23 mouse cellular contexts compared by ENCODE assay signal in the genomic region with DNA sequence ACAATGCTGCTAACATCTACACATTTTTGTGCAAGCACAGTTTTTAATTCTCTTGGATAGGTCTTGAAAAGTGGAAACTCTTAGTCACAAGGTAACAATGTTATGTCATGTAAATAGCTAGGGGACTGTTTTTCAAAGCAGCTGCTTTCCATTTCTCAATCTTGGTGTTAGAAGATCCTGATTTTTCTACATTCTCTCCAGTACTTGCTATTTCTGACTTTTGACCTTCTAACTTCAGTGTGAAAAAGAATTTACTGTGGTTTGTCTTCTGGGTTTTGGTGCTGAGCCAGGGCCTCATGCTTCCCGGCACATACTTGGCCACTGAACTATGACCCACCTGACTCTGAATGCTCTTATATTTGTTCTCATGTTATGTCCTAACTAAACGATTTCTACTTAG. TPM values are rescaled to one million over a fixed set of nuclear protein-coding genes. Genes with fewer than 3 reads are reported as not detected.
DNase-seq lines count a peak whose midpoint lies in the region; ATAC-seq and TF ChIP-seq lines count a peak whose summit lies in the region.
"Had no signal": no experiment of that assay in that cellular context is flagged by ENCODE, and none has a peak within 500 bp of the region (broad histone marks: within the 10 kb centered on the region; RNA-seq: fewer than 3 reads in every experiment).

No protein-coding gene starts in this region.

- H3K4me3 ChIP-seq in kidney, embryonic 14.5 days (ENCODE audit: low read length): no peak overlapping the region
- no peak overlapping the region for H3K4me3 ChIP-seq in CH12.LX (replicated peaks in 1 of 3; ENCODE audit: low read depth in 2 of 3, low read length in 2 of 3, poor library complexity in 1 of 3)
- H3K4me3 ChIP-seq in heart, embryonic 10.5 days: no peak overlapping the region
- H3K4me3 ChIP-seq: gastrocnemius, adult 2 months; heart, adult 2 months; layer of hippocampus, adult 2 months; left cerebral cortex, adult 2 months; limb, embryonic 10.5 days; liver, embryonic 12.5 days; lung, embryonic 15.5 days; megakaryocyte, embryonic 14.5 days; stomach, embryonic 15.5 days had no signal

- in situ Hi-C loops in CH12.LX (cut with MboI; ENCODE audit: low pct_ligation_motif_present, low pct_unique_long_range_greater_than_20kb, low sequenced_read_pairs): no loop called here

- DNase-seq in kidney, adult 11 months: peak; percentile 83
- no peak for DNase-seq in CH12.LX (ENCODE audit: extremely low read depth)
- peak; percentile 76 for DNase-seq in kidney, adult 18-20 months
- DNase-seq in kidney, postnatal 14 days: peak; percentile 84
- no peak for DNase-seq in right cerebral cortex, adult 18-20 months
- no peak for DNase-seq in heart, embryonic 10.5 days (ENCODE audit: low spot score)
- DNase-seq: cerebellum, adult 11-12 months; cerebellum, postnatal 36 days; gastrocnemius, adult 2 months; heart, adult 2 months; spleen, adult 18-20 months; thymus, postnatal 14 days had no signal

- TF ChIP-seq CTCF in CH12.LX (conservative IDR thresholded peaks at IDR 0.05 in 1 of 2, IDR thresholded peaks at IDR 0.05 in 1 of 2; ENCODE audit: low read depth in 2 of 2, low read length in 2 of 2): no peak

- no peak overlapping the region for H3K27ac ChIP-seq in kidney, embryonic 14.5 days (ENCODE audit: low read depth, low read length)
- H3K27ac ChIP-seq in CH12.LX (ENCODE audit: insufficient read depth, low read depth): no peak overlapping the region
- no peak overlapping the region for H3K27ac ChIP-seq in heart, embryonic 10.5 days
- H3K27ac ChIP-seq: gastrocnemius, adult 2 months; heart, adult 2 months; layer of hippocampus, adult 2 months; left cerebral cortex, adult 2 months; limb, embryonic 10.5 days; liver, embryonic 12.5 days; lung, embryonic 15.5 days; stomach, embryonic 15.5 days had no signal

- no peak for TF ChIP-seq EP300 in CH12.LX (IDR thresholded peaks at IDR 0.05; ENCODE audit: low read length)

- H3K79me2 ChIP-seq in CH12.LX (replicated peaks; ENCODE audit: control insufficient read depth, extremely low read depth, insufficient read depth, poor library complexity, severe bottlenecking): no peaks in the 10 kb centered on the region

- TF ChIP-seq RAD21 in CH12.LX (IDR thresholded peaks at IDR 0.05; ENCODE audit: low read depth, low read length): no peak

- H3K27me3 ChIP-seq in kidney, embryonic 14.5 days (ENCODE audit: control insufficient read depth, insufficient read depth, low read length): no peaks in the 10 kb centered on the region
- no peaks in the 10 kb centered on the region for H3K27me3 ChIP-seq in CH12.LX (replicated peaks)
- H3K27me3 ChIP-seq in heart, embryonic 10.5 days (ENCODE audit: insufficient read depth, poor library complexity, severe bottlenecking): no peaks in the 10 kb centered on the region
- H3K27me3 ChIP-seq: liver, embryonic 12.5 days; lung, embryonic 15.5 days; megakaryocyte, embryonic 14.5 days; stomach, embryonic 15.5 days had no signal

- H3K4me1 ChIP-seq in kidney, embryonic 14.5 days (ENCODE audit: control insufficient read depth, insufficient read depth, low read length): peaks cover 15% of the 10 kb centered on the region; the same call in 1 of the 2 replicates
- 0 out of 4 replicates have a peak, but pooled peaks cover 0 to 6% of the 10 kb centered on the region in 2 experiments for H3K4me1 ChIP-seq in CH12.LX (ENCODE audit: control insufficient read depth in 1 of 2, insufficient read depth in 2 of 2)
- peaks cover 8% of the 10 kb centered on the region for H3K4me1 ChIP-seq in heart, embryonic 10.5 days

- H3K36me3 ChIP-seq in kidney, embryonic 14.5 days (ENCODE audit: control insufficient read depth, insufficient read depth, low read length): peaks cover 4% of the 10 kb centered on the region; the same call in 1 of the 2 replicates
- H3K36me3 ChIP-seq in CH12.LX (replicated peaks in 1 of 2; ENCODE audit: control insufficient read depth in 1 of 2, insufficient read depth in 1 of 2, low read length in 1 of 2): peaks cover 4 to 6% of the 10 kb centered on the region in 2 experiments
- H3K36me3 ChIP-seq in heart, embryonic 10.5 days: peaks cover 12% of the 10 kb centered on the region; the same call in 1 of the 2 replicates
- H3K36me3 ChIP-seq: lung, embryonic 15.5 days; stomach, embryonic 15.5 days had no signal

- H3K9me3 ChIP-seq in kidney, embryonic 14.5 days (ENCODE audit: control insufficient read depth, low read length): no peaks in the 10 kb centered on the region
- H3K9me3 ChIP-seq in CH12.LX (replicated peaks; ENCODE audit: low read length): no peaks in the 10 kb centered on the region
- no peaks in the 10 kb centered on the region for H3K9me3 ChIP-seq in heart, embryonic 10.5 days
- H3K9me3 ChIP-seq: limb, embryonic 10.5 days; liver, embryonic 12.5 days; lung, embryonic 15.5 days; megakaryocyte, embryonic 14.5 days; stomach, embryonic 15.5 days had no signal

- no peak overlapping the region for H3K9ac ChIP-seq in kidney, embryonic 14.5 days (ENCODE audit: low read depth, low read length)
- no peak overlapping the region for H3K9ac ChIP-seq in CH12.LX (ENCODE audit: insufficient read depth, low read depth)
- H3K9ac ChIP-seq: liver, embryonic 12.5 days; lung, embryonic 15.5 days; stomach, embryonic 15.5 days had no signal

- dilution Hi-C loops in CH12.LX (cut with MboI; ENCODE audit: extremely low pct_ligation_motif_present, extremely low pct_unique_long_range_greater_than_20kb, low sequenced_read_pairs): no loop called here

- WGBS in kidney, embryonic 14.5 days: 43% methylated on average over 2 of the region's 2 CpGs
- WGBS in heart, embryonic 10.5 days: 82% methylated on average over 2 of the region's 2 CpGs

- no peak for TF ChIP-seq POLR2A in CH12.LX (IDR thresholded peaks at IDR 0.05; ENCODE audit: low read depth, low read length)

- H3K4me2 ChIP-seq in kidney, embryonic 14.5 days (replicated peaks; ENCODE audit: low read depth, low read length): no peak overlapping the region
- peak overlapping the region; percentile 44; the same call in 1 of the 2 replicates for H3K4me2 ChIP-seq in CH12.LX (ENCODE audit: insufficient read depth, low read depth, poor library complexity, severe bottlenecking)
- H3K4me2 ChIP-seq: liver, embryonic 12.5 days; lung, embryonic 15.5 days; stomach, embryonic 15.5 days had no signal

- ATAC-seq in kidney, embryonic 14.5 days (ENCODE audit: low FRiP score, low TSS enrichment): no peak
- ATAC-seq in erythroid progenitor cell, adult 5-6 weeks (replicated peaks; ENCODE audit: low FRiP score, poor library complexity, severe bottlenecking): no peak
- ATAC-seq: CD4-positive, CD25-positive, alpha-beta regulatory T cell, adult 4 months; forebrain, embryonic 14.5 days; liver, embryonic 12.5 days had no signal

TF ChIP-seq in CH12.LX, 34 proteins besides CTCF, POLR2A, EP300 and RAD21:
- TF ChIP-seq MXI1 (IDR thresholded peaks at IDR 0.05; ENCODE audit: low read depth, low read length) (no peak), JUND (conservative IDR thresholded peaks at IDR 0.05; ENCODE audit: low read depth, low read length) (peak; percentile 23), JUN (IDR thresholded peaks at IDR 0.05; ENCODE audit: insufficient read depth, low read depth, low read length) (peak; percentile 30; the same call in 1 of the 2 replicates), KAT2A (IDR thresholded peaks at IDR 0.05; ENCODE audit: insufficient replicate concordance, low read length) (no peak), IRF4 (IDR thresholded peaks at IDR 0.05; ENCODE audit: low read depth, low read length) (no peak), MYC (IDR thresholded peaks at IDR 0.05; ENCODE audit: low read depth, low read length) (no peak)

RNA-seq across cellular contexts. Expression of gene Epb41l5, which starts 8.8 kb away (rescaled TPM):
- polyA plus RNA-seq in kidney, embryonic 14.5 days (2014; fragmentation: Nextera tagmentation; extraction: Ambion mirVana): 43.4 and 80.2 TPM in 2 replicates
- 4.1 and 4.5 TPM in 2 replicates for total RNA-seq in CH12.LX (2012; rRNA removed)
- 3.8 and 4.3 TPM in 2 replicates for total RNA-seq in CH12.LX (2014; rRNA removed)
- 3.8 TPM in 2 replicates for polyA plus RNA-seq in CH12.LX (2012; ENCODE audit: insufficient read length, low read depth)
- not detected in 2 replicates for total RNA-seq in erythroid progenitor cell, adult 5-6 weeks (2015; ENCODE audit: low replicate concordance)
- 0.39 and 0.68 TPM in 2 replicates for total RNA-seq in erythroid progenitor cell, adult 5-6 weeks (2017; ENCODE audit: low replicate concordance)
- 31.6 and 35.4 TPM in 2 replicates for polyA plus RNA-seq in heart, embryonic 10.5 days (2016; fragmentation: Nextera tagmentation; extraction: Ambion mirVana)

Comparison
In these comparisons a context has a peak if more than half of its experiments do, and no peak if none do; other contexts are left out.
1. DNase-seq: peak in kidney, adult 11 months (single experiment), kidney, adult 18-20 months (single experiment) and kidney, postnatal 14 days (single experiment); none in CH12.LX (single experiment), right cerebral cortex, adult 18-20 months (single experiment) and heart, embryonic 10.5 days (single experiment).